Mouse (Mus musculus) layer of hippocampus, adult 2 months (tissue): ENCODE measurements around the gene Ing2. TPM values are rescaled to one million over a fixed set of nuclear protein-coding genes. Genes with fewer than 3 reads are reported as not detected.

ENCODE experiments used
- DNase-seq, 2 experiments: peaks; one replicate each; pipeline ENCODE4 v3.0.0; 2022; ENCODE audit warnings: low spot score in 2 of 2
- H3K27ac ChIP-seq: fragments of 200-600 bp; 2 replicates; pipeline ENCODE4 v1.8.1; 2022
- H3K4me3 ChIP-seq: fragments of 200-600 bp; 2 replicates; pipeline ENCODE4 v1.8.1; 2022; ENCODE audit warnings: mild to moderate bottlenecking
- CTCF ChIP-seq: fragments of 200-600 bp; conservative IDR thresholded peaks from 2 replicates; pipeline ENCODE4 v1.8.1; 2022; ENCODE audit warnings: antibody characterized with exemption, mild to moderate bottlenecking, moderate library complexity
- total RNA-seq, 2 experiments: library from RNA; stranded (reverse); gene quantifications; 2 replicates each; pipeline ENCODE4 v1.2.3; 2021

Ing2 gene
- total RNA-seq, 2 experiments from 2014 or later, result 36.1 to 36.8 TPM

GRCm38 (mm10) chr8:47634791-47635341, 40.5 kb downstream of the Ing2 start:
- no peak for TF ChIP-seq CTCF
- DNase-seq, result no peak
- no peak overlapping the region for H3K27ac ChIP-seq
- no peak overlapping the region for H3K4me3 ChIP-seq

GRCm38 (mm10) chr8:47621144-47621543, 54.2 kb downstream of the Ing2 start:
- H3K27ac ChIP-seq, result no peak overlapping the region
- no peak for DNase-seq
- TF ChIP-seq CTCF, result no peak
- no peak overlapping the region for H3K4me3 ChIP-seq

Other genes with a start within 250 kb of the Ing2 start
- gene Stox2, start 229.2 kb downstream of the Ing2 start, total RNA-seq, result 10 to 100 TPM; 85.3 to 86.3 TPM
- 10 to 100 TPM; 55.9 to 58.7 TPM for gene Trappc11, start 142.1 kb downstream of the Ing2 start, total RNA-seq
- gene Rwdd4a, start 141.9 kb downstream of the Ing2 start, total RNA-seq, result 10 to 100 TPM; 27.6 to 29.3 TPM
- gene Cdkn2aip, start 38.4 kb upstream of the Ing2 start, total RNA-seq, result 10 to 100 TPM; 14.3 to 17.2 TPM
- gene Cldn24, start 146.6 kb upstream of the Ing2 start, total RNA-seq, result not detected
- gene Cldn22, start 148.9 kb upstream of the Ing2 start, total RNA-seq, result 1 to 10 TPM; 3.1 to 5.1 TPM